Mouse (Mus musculus): ENCODE data around the gene Fgf3. TPM values are rescaled to one million over a fixed set of nuclear protein-coding genes. Genes with fewer than 3 reads are reported as not detected.
"Not testable (repeated sequence)": the region's sequence is repeated elsewhere in the genome, so short reads cannot be mapped to it uniquely, and the experiment has no call there.

The Fgf3 gene
- polyA plus RNA-seq, 1 experiment from 2014 or later = 0.06 TPM

DNA sequence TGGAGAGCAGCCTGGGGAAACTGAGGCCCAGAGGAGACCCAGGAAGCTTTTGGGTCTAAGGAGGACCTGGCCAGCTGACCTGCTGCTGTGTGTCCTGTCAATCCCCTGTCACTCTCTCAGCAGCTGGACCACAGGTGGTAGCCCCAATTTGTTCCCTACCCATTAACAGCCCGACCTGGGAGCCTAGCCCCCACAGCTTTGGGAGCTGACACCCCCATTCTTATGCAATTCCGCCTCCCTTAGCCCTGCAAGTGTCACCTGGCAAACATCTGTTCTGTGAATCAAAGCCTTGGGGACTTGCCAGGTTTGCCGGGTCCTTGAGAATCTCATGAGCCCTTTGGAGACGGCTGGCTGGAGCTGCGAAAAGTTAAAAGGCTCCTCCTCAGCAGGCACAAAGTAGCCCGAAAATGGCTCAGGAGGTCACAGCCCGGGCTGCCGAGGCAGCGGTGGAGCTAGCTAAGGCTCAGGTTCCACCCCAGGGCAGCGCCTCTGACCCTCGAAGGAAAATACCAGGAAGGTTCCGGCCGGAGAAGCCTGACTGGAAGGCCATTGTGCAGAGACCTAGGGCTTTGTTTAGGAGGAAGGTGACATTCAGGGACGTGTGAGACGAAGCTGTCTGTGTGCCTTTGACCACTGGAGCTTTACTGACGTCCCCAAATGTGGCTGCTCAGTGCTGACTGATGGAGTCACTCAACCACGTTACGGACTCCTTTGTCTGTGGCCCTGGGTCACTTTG lies 50.8 kb downstream of the Fgf3 start:
- no peak overlapping the region for H3K27ac ChIP-seq
- 8% methylated on average over 18 of the region's 18 CpGs for WGBS
- peaks cover 13% of the 10 kb centered on the region for H3K27me3 ChIP-seq
- no peak overlapping the region for H3K4me2 ChIP-seq
- no peak overlapping the region for H3K4me3 ChIP-seq
- H3K4me1 ChIP-seq = peaks cover 4% of the 10 kb centered on the region; the same call in 1 of the 2 replicates
- no peak for ATAC-seq (ENCODE audit: insufficient number of reproducible peaks, low FRiP score, low TSS enrichment, low read depth)
- no peaks in the 10 kb centered on the region for H3K36me3 ChIP-seq
- H3K9ac ChIP-seq = no peak overlapping the region
- H3K9me3 ChIP-seq = no peaks in the 10 kb centered on the region

DNA sequence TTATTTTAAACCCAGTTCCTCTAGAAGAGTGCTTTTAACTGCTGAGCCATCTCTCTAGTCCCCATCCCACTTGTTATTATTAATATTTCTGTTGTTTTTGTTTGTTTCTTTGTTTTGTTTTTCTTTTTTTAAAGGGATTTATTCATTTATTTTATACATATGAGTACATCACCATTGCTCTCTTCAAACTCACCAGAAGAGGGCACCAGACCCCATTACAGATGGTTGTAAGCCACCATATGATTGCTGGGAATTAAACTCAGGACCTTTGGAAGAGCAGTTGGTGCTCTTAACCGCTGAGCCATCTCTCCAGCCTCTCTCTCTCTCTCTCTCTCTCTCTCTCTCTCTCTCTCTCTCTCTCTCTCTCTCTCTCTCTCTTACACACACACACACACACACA lies 52.8 kb downstream of the Fgf3 start:
- H3K4me2 ChIP-seq; H3K36me3 ChIP-seq; H3K9me3 ChIP-seq; H3K27ac ChIP-seq; H3K4me3 ChIP-seq; ATAC-seq (ENCODE audit: insufficient number of reproducible peaks, low FRiP score, low TSS enrichment, low read depth); H3K9ac ChIP-seq: not testable (repeated sequence)
- 83% methylated on average over 1 of the region's 1 CpGs for WGBS
- Histone ChIP-seq H3K4me1 (peaks cover 15% of the 10 kb centered on the region), H3K27me3 (peaks cover 26% of the 10 kb centered on the region)

DNA sequence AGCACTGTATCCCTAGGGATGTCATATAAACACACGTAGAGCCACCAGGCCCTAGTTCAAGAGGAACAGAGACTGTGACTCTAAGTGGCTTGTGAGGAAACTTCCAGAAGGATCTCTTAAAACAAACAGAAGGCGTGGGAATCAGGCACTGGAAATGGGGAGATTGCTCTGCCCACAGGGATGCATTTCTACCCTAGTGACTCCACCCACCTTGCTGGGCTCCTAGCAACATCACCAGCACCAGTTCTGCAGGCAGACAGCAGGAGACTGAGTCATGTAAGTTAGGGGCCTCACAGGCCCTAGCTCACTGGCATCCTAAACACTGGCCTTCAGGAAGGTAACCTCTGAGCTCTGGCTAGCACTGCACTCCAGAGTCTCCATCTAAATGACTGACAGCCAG lies 54.0 kb downstream of the Fgf3 start:
- peaks cover 27% of the 10 kb centered on the region for H3K4me1 ChIP-seq
- H3K4me3 ChIP-seq = no peak overlapping the region
- ATAC-seq (ENCODE audit: insufficient number of reproducible peaks, low FRiP score, low TSS enrichment, low read depth) = no peak
- WGBS = 75% methylated on average over 2 of the region's 2 CpGs
- peaks cover 38% of the 10 kb centered on the region for H3K27me3 ChIP-seq
- no peak overlapping the region for H3K9ac ChIP-seq
- no peak overlapping the region for H3K27ac ChIP-seq
- H3K9me3 ChIP-seq = no peaks in the 10 kb centered on the region
- no peak overlapping the region for H3K4me2 ChIP-seq
- no peaks in the 10 kb centered on the region for H3K36me3 ChIP-seq

DNA sequence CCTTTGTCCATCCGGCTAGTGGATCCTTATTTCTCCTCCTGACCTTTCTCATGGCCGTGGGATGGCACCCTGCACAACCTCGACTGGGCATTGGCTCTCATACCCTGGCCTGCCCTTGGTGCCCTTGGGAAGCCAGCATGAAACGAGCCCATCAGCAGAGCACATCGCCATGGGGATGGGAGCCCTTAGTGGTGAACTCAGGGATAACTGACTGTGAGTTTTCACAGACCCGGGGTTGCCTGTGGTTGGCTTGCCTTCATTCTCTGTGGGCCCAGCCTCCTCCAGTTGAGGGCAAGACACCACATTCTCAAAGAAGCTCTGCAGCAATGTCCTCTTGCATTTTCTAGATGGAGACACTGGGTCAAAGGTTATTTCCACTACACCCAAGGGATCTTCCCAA lies 54.4 kb downstream of the Fgf3 start:
- ATAC-seq (ENCODE audit: insufficient number of reproducible peaks, low FRiP score, low TSS enrichment, low read depth) = no peak
- peaks cover 31% of the 10 kb centered on the region for H3K4me1 ChIP-seq
- H3K9me3 ChIP-seq = no peaks in the 10 kb centered on the region
- H3K36me3 ChIP-seq = no peaks in the 10 kb centered on the region
- H3K4me3 ChIP-seq = no peak overlapping the region
- peaks cover 40% of the 10 kb centered on the region for H3K27me3 ChIP-seq
- WGBS = 53% methylated on average over 6 of the region's 6 CpGs
- H3K9ac ChIP-seq = no peak overlapping the region
- H3K4me2 ChIP-seq = no peak overlapping the region
- no peak overlapping the region for H3K27ac ChIP-seq

Other genes starting within 250 kb of the Fgf3 start
- gene Ano1, start 86.1 kb upstream of the Fgf3 start, polyA plus RNA-seq (2015; fragmentation: Nextera tagmentation; extraction: Ambion mirVana) = 9.7 and 12.0 TPM in 2 replicates
- gene Fgf4, start 9.3 kb downstream of the Fgf3 start, polyA plus RNA-seq (2015; fragmentation: Nextera tagmentation; extraction: Ambion mirVana) = 0.38 and 0.61 TPM in 2 replicates
- gene Fgf15, start 58.4 kb downstream of the Fgf3 start, polyA plus RNA-seq (2015; fragmentation: Nextera tagmentation; extraction: Ambion mirVana) = not detected in 2 replicates
- gene LTO1, start 77.0 kb downstream of the Fgf3 start, polyA plus RNA-seq (2015; fragmentation: Nextera tagmentation; extraction: Ambion mirVana) = 27.9 and 28.1 TPM in 2 replicates
- 129 TPM in 2 replicates for gene Ccnd1, start 101.8 kb downstream of the Fgf3 start, polyA plus RNA-seq (2015; fragmentation: Nextera tagmentation; extraction: Ambion mirVana)

Data from limb, embryonic 15.5 days (tissue).